In the genomic region with DNA sequence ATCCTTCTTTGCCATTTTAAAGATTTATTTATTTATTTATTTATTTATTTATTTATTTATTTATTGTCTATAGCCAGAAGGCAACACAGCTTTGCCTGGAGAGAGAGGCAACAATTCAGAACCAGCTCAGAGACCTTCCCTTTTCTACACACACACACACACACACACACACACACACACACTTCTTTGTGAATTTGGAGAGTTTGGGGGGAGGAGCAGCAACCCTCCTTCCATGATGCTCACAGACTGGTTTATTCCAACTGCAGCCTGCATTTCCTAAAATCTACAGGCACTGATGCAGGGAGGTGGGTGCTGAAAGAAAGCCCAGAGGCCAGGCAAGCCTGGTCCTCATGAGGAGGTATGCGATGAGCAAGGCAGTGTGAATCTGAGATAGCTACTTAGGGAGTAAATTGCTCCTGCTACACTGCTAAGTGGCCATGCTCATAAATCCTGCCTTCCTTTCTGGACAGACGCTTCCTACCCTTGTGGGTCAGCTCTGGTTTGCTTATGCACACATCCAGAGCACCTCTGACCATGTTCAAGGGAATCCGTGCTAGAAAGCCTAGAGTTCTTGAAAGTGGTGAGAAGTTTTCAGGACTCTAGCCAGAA, we compare ENCODE assay signal across 8 mouse cellular contexts. TPM values are rescaled to one million over a fixed set of nuclear protein-coding genes. Genes with fewer than 3 reads are reported as not detected.
A peak's percentile ranks its signal among the peaks of the same experiment; 100 is the strongest.
DNase-seq lines count a peak whose midpoint lies in the region; ATAC-seq and TF ChIP-seq lines count a peak whose summit lies in the region.

No protein-coding gene starts in this region.

- intact Hi-C loops in gastrocnemius, postnatal 36 days (cut with DNase I), result no loop called here

- no peak for DNase-seq in liver, embryonic 11.5 days (ENCODE audit: low spot score)
- no peak for DNase-seq in liver, postnatal 0 days
- peak; percentile 20 for DNase-seq in embryonic facial prominence, embryonic 11.5 days (ENCODE audit: low spot score)
- DNase-seq in hindbrain, postnatal 0 days (ENCODE audit: low spot score), result peak; percentile 25
- no peak for DNase-seq in gastrocnemius, postnatal 36 days
- no peak for DNase-seq in left cerebral cortex, adult 11 months (ENCODE audit: low spot score)

- peak overlapping the region; percentile 62 for H3K4me3 ChIP-seq in liver, embryonic 11.5 days (ENCODE audit: low read depth, low read length)
- no peak overlapping the region for H3K4me3 ChIP-seq in liver, postnatal 0 days (ENCODE audit: low read depth, low read length)
- H3K4me3 ChIP-seq in embryonic facial prominence, embryonic 11.5 days (ENCODE audit: low read depth, low read length), result peak overlapping the region; percentile 74
- H3K4me3 ChIP-seq in hindbrain, postnatal 0 days (ENCODE audit: low read length), result peak overlapping the region; percentile 86
- peak overlapping the region; percentile 11 for H3K4me3 ChIP-seq in olfactory bulb, adult 2 months (ENCODE audit: insufficient read depth, low read depth, low read length)

- TF ChIP-seq POLR2A in olfactory bulb, adult 2 months (IDR thresholded peaks at IDR 0.05; ENCODE audit: insufficient read depth, low read depth, low read length), result no peak

- TF ChIP-seq EP300 in liver, postnatal 0 days (IDR thresholded peaks at IDR 0.05; ENCODE audit: low read depth), result no peak

- H3K27me3 ChIP-seq in liver, embryonic 11.5 days (replicated peaks; ENCODE audit: control insufficient read depth, insufficient read depth, low read length), result peaks cover 33% of the 10 kb centered on the region
- H3K27me3 ChIP-seq in liver, postnatal 0 days (ENCODE audit: insufficient read depth, low read length), result peaks cover 45% of the 10 kb centered on the region
- peaks cover 2% of the 10 kb centered on the region; the same call in 1 of the 2 replicates for H3K27me3 ChIP-seq in embryonic facial prominence, embryonic 11.5 days (ENCODE audit: control insufficient read depth, insufficient read depth, low read length)
- H3K27me3 ChIP-seq in hindbrain, postnatal 0 days (ENCODE audit: insufficient read depth, low read length), result no peaks in the 10 kb centered on the region

- H3K4me2 ChIP-seq in liver, embryonic 11.5 days, result peak overlapping the region; percentile 81
- no peak overlapping the region for H3K4me2 ChIP-seq in liver, postnatal 0 days (ENCODE audit: low read depth, low read length)
- H3K4me2 ChIP-seq in embryonic facial prominence, embryonic 11.5 days (ENCODE audit: low read depth, low read length), result peak overlapping the region; percentile 96
- peak overlapping the region; percentile 67 for H3K4me2 ChIP-seq in hindbrain, postnatal 0 days (ENCODE audit: low read depth, low read length)

- no peaks in the 10 kb centered on the region for H3K36me3 ChIP-seq in liver, embryonic 11.5 days (ENCODE audit: control insufficient read depth, insufficient read depth, low read length)
- no peaks in the 10 kb centered on the region for H3K36me3 ChIP-seq in liver, postnatal 0 days (replicated peaks; ENCODE audit: insufficient read depth, low read length)
- no peaks in the 10 kb centered on the region for H3K36me3 ChIP-seq in embryonic facial prominence, embryonic 11.5 days (replicated peaks; ENCODE audit: control insufficient read depth, insufficient read depth, low read depth, low read length)
- no peaks in the 10 kb centered on the region for H3K36me3 ChIP-seq in hindbrain, postnatal 0 days (ENCODE audit: insufficient read depth, low read length)

- 14% methylated on average over 3 of the region's 3 CpGs for WGBS in liver, embryonic 11.5 days
- 21% methylated on average over 3 of the region's 3 CpGs for WGBS in liver, postnatal 0 days (ENCODE audit: insufficient replicate concordance)
- WGBS in embryonic facial prominence, embryonic 11.5 days, result 12% methylated on average over 3 of the region's 3 CpGs
- 15% methylated on average over 3 of the region's 3 CpGs for WGBS in hindbrain, postnatal 0 days
- WGBS in olfactory bulb, adult 2 months, result 65% methylated on average over 3 of the region's 3 CpGs

- TF ChIP-seq CTCF in liver, postnatal 0 days (IDR thresholded peaks at IDR 0.05; ENCODE audit: low read depth), result no peak
- no peak for TF ChIP-seq CTCF in hindbrain, postnatal 0 days (IDR thresholded peaks at IDR 0.05; ENCODE audit: low read depth)
- TF ChIP-seq CTCF in olfactory bulb, adult 2 months (IDR thresholded peaks at IDR 0.05; ENCODE audit: insufficient read depth, low read depth, low read length), result no peak

- no peaks in the 10 kb centered on the region for H3K9me3 ChIP-seq in liver, embryonic 11.5 days (ENCODE audit: control insufficient read depth, low read length)
- no peaks in the 10 kb centered on the region for H3K9me3 ChIP-seq in liver, postnatal 0 days (ENCODE audit: low read length)
- H3K9me3 ChIP-seq in embryonic facial prominence, embryonic 11.5 days (replicated peaks; ENCODE audit: control insufficient read depth, low read length), result no peaks in the 10 kb centered on the region
- H3K9me3 ChIP-seq in hindbrain, postnatal 0 days (ENCODE audit: low read length), result no peaks in the 10 kb centered on the region

- peaks cover 2% of the 10 kb centered on the region; the same call in 1 of the 2 replicates for H3K4me1 ChIP-seq in liver, embryonic 11.5 days (replicated peaks; ENCODE audit: control insufficient read depth, insufficient read depth, low read length)
- H3K4me1 ChIP-seq in liver, postnatal 0 days (ENCODE audit: insufficient read depth), result 0 out of 2 replicates have a peak, but pooled peaks cover 2% of the 10 kb centered on the region
- H3K4me1 ChIP-seq in embryonic facial prominence, embryonic 11.5 days (ENCODE audit: control insufficient read depth, insufficient read depth, low read length), result no peaks in the 10 kb centered on the region; the same call in 1 of the 2 replicates
- no peaks in the 10 kb centered on the region for H3K4me1 ChIP-seq in hindbrain, postnatal 0 days (ENCODE audit: insufficient read depth, low read length)
- peaks cover 5% of the 10 kb centered on the region; the same call in 1 of the 2 replicates for H3K4me1 ChIP-seq in olfactory bulb, adult 2 months (ENCODE audit: control insufficient read depth, insufficient read depth, low read length)

- no peak overlapping the region for H3K9ac ChIP-seq in liver, embryonic 11.5 days (ENCODE audit: low read depth, low read length)
- no peak overlapping the region for H3K9ac ChIP-seq in liver, postnatal 0 days (replicated peaks)
- H3K9ac ChIP-seq in embryonic facial prominence, embryonic 11.5 days (replicated peaks; ENCODE audit: low read length), result peak overlapping the region; percentile 40
- peak overlapping the region; percentile 82 for H3K9ac ChIP-seq in hindbrain, postnatal 0 days (replicated peaks; ENCODE audit: low read length)

- H3K27ac ChIP-seq in liver, embryonic 11.5 days (ENCODE audit: low read depth, low read length), result no peak overlapping the region
- no peak overlapping the region for H3K27ac ChIP-seq in liver, postnatal 0 days (ENCODE audit: low read depth)
- no peak overlapping the region for H3K27ac ChIP-seq in embryonic facial prominence, embryonic 11.5 days (replicated peaks; ENCODE audit: low read depth, low read length)
- H3K27ac ChIP-seq in hindbrain, postnatal 0 days, result peak overlapping the region; percentile 99
- no peak overlapping the region for H3K27ac ChIP-seq in olfactory bulb, adult 2 months (ENCODE audit: insufficient read depth, low read depth, low read length)

- no peak for ATAC-seq in liver, embryonic 11.5 days (replicated peaks; ENCODE audit: low FRiP score)
- ATAC-seq in liver, postnatal 0 days, result no peak
- no peak for ATAC-seq in embryonic facial prominence, embryonic 11.5 days (replicated peaks; ENCODE audit: insufficient number of reproducible peaks, low FRiP score, low TSS enrichment, low read depth)
- no peak for ATAC-seq in hindbrain, postnatal 0 days
- no peak for ATAC-seq in erythroblast, adult 5-6 weeks (replicated peaks; ENCODE audit: low FRiP score, poor library complexity, severe bottlenecking)

RNA-seq across cellular contexts. Expression of a gene that starts 1.8 kb away (rescaled TPM):
- 3.9 and 7.0 TPM in 2 replicates for polyA plus RNA-seq in liver, embryonic 11.5 days (2014; fragmentation: Nextera tagmentation; extraction: Ambion mirVana)
- 0.01 TPM in 1 of 2 replicates, not detected in the other for polyA plus RNA-seq in liver, postnatal 0 days (2015; fragmentation: Nextera tagmentation; extraction: Ambion mirVana)
- polyA plus RNA-seq in embryonic facial prominence, embryonic 11.5 days (2014; fragmentation: Nextera tagmentation; extraction: Ambion mirVana), result 10.0 and 10.2 TPM in 2 replicates
- 92.4 and 106 TPM in 2 replicates for total RNA-seq in hindbrain, postnatal 0 days (2014; rRNA removed)
- 29.2 and 29.4 TPM in 2 replicates for polyA plus RNA-seq in hindbrain, postnatal 0 days (2015; fragmentation: Nextera tagmentation; extraction: Ambion mirVana)
- polyA plus RNA-seq in olfactory bulb, adult 2 months (2012; ENCODE audit: insufficient read depth, insufficient read length, low replicate concordance, missing spikeins), result not detected in 2 replicates
- total RNA-seq in gastrocnemius, postnatal 36 days (2021), result not detected
- not detected in 2 replicates for total RNA-seq in erythroblast, adult 5-6 weeks (2015; ENCODE audit: low replicate concordance)
- total RNA-seq in erythroblast, adult 5-6 weeks (2017; ENCODE audit: low replicate concordance), result not detected in 2 replicates

Comparison
In these comparisons a context has a peak if more than half of its experiments do, and no peak if none do; other contexts are left out.
1. DNase-seq: peak in embryonic facial prominence, embryonic 11.5 days (single experiment) and hindbrain, postnatal 0 days (single experiment); none in liver, embryonic 11.5 days (single experiment), liver, postnatal 0 days (single experiment), gastrocnemius, postnatal 36 days (0 of 2) and left cerebral cortex, adult 11 months (single experiment).
2. H3K9ac ChIP-seq: peak in embryonic facial prominence, embryonic 11.5 days (single experiment) and hindbrain, postnatal 0 days (single experiment); none in liver, embryonic 11.5 days (single experiment) and liver, postnatal 0 days (single experiment).